Mouse (Mus musculus) cerebellum, adult 2 months (tissue): ENCODE data around the gene Tmco4. TPM values are rescaled to one million over a fixed set of nuclear protein-coding genes. Genes with fewer than 3 reads are reported as not detected.

Source experiments
- DNase-seq, 2 experiments: peaks; one replicate each; pipeline ENCODE4 v3.0.0; 2021
- H3K27ac ChIP-seq: fragments of 200-500 bp; 2 replicates; pipeline ENCODE4 v1.5.1; 2012; ENCODE audit warnings: low read length, control low read depth, inconsistent platforms; ENCODE audit not compliant: insufficient read depth
- H3K27me3 ChIP-seq: fragments of 200-500 bp; 2 replicates; pipeline ENCODE4 v1.6.1; 2012; ENCODE audit warnings: inconsistent platforms, mild to moderate bottlenecking, low read length, moderate library complexity; ENCODE audit not compliant: control insufficient read depth, insufficient read depth
- H3K4me1 ChIP-seq: fragments of 200-500 bp; 2 replicates; pipeline ENCODE4 v1.6.1; 2011; ENCODE audit warnings: low read length; ENCODE audit not compliant: control insufficient read depth, insufficient read depth
- H3K4me3 ChIP-seq: fragments of 200-500 bp; replicated peaks from 2 replicates; pipeline ENCODE3; 2011; ENCODE audit warnings: mild to moderate bottlenecking, low read depth, low read length, control low read depth; ENCODE audit not compliant: insufficient read depth
- CTCF ChIP-seq: fragments of 200-500 bp; IDR thresholded peaks from 2 replicates; pipeline ENCODE4 v1.5.1; 2011; ENCODE audit warnings: low read depth, mild to moderate bottlenecking, control low read depth, low read length, moderate library complexity, borderline replicate concordance; ENCODE audit not compliant: insufficient read depth
- POLR2A ChIP-seq: fragments of 200-500 bp; IDR thresholded peaks from 2 replicates; pipeline ENCODE4 v1.6.1; 2011; ENCODE audit warnings: low read length, control low read depth, borderline replicate concordance; ENCODE audit not compliant: insufficient read depth
- WGBS: fragments of 180-500 bp; shearing (Covaris S2); methylation state at CpG from one replicate; pipeline ENCODE4 v1.1.7; 2018; 5-methylcytosine and 5-hydroxymethylcytosine counted together
- polyA plus RNA-seq: library from polyadenylated mRNA; depleted of rRNA; stranded (reverse); fragments of >200 nt; gene quantifications from 2 replicates; pipeline ENCODE4 v1.2.3, GENCODE M21; 2012

Gene Tmco4
- polyA plus RNA-seq, 1 experiment, result 2.4 TPM

- H3K27ac ChIP-seq, result no peak overlapping the region
- WGBS, result 54% methylated on average over 6 of the region's 6 CpGs
- no peak overlapping the region for H3K4me3 ChIP-seq
- no peaks in the 10 kb centered on the region for H3K4me1 ChIP-seq
- DNase-seq, result peak in 1 of 2 experiments; percentile 10
- TF ChIP-seq POLR2A, result no peak
- TF ChIP-seq CTCF, result no peak
- H3K27me3 ChIP-seq, result no peaks in the 10 kb centered on the region
Observed at GRCm38 (mm10) chr4:138941966-138942365, 30.7 kb upstream of the Tmco4 start.

- no peak overlapping the region for H3K27ac ChIP-seq
- H3K27me3 ChIP-seq, result no peaks in the 10 kb centered on the region
- no peak for DNase-seq
- no peak overlapping the region for H3K4me3 ChIP-seq
- H3K4me1 ChIP-seq, result no peaks in the 10 kb centered on the region
- 43% methylated on average over 15 of the region's 15 CpGs for WGBS
- 0 out of 2 replicates have a peak, but pooled peaks have one; percentile 5 for TF ChIP-seq CTCF
- TF ChIP-seq POLR2A, result no peak
Observed at GRCm38 (mm10) chr4:138943730-138944129, 29.0 kb upstream of the Tmco4 start.

DNA sequence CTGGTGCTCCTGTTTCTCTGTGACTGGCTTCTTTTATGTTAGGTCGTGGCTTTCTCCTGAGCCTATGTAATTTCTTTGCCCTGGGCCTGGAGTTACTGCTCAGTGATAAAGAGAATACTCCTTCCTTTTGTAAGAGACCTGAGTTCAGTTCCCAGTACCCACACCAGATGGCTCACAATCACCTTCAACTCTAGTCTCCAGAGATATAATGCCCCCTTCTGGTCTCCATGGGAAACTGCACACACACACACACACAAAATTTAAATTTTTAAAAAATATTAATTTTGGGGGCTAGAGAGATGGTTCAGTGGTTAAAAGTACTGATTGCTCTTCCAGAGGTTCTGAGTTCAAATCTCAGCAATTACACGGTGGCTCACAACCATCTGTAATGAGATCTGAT lies 24.4 kb upstream of the Tmco4 start:
- H3K27me3 ChIP-seq, result no peaks in the 10 kb centered on the region
- WGBS, result 88% methylated on average over 2 of the region's 2 CpGs
- TF ChIP-seq POLR2A, result no peak
- TF ChIP-seq CTCF, result no peak

GRCm38 (mm10) chr4:138958612-138959011 lies 14.1 kb upstream of the Tmco4 start:
- Histone ChIP-seq H3K27ac (no peak overlapping the region), H3K27me3 (no peaks in the 10 kb centered on the region), H3K4me3 (no peak overlapping the region), H3K4me1 (peaks cover 3% of the 10 kb centered on the region; the same call in 1 of the 2 replicates)
- TF ChIP-seq POLR2A (no peak), CTCF (no peak)
- WGBS, result 69% methylated on average over 9 of the region's 9 CpGs
- no peak for DNase-seq

More for the DNA sequence above, 24.4 kb upstream of the Tmco4 start:
- Histone ChIP-seq H3K27ac (no peak overlapping the region), H3K4me3 (no peak overlapping the region), H3K4me1 (no peaks in the 10 kb centered on the region)
- no peak for DNase-seq

GRCm38 (mm10) chr4:138959120-138959519 lies 13.6 kb upstream of the Tmco4 start:
- H3K27ac ChIP-seq, result no peak overlapping the region
- H3K4me1 ChIP-seq, result peaks cover 3% of the 10 kb centered on the region; the same call in 1 of the 2 replicates
- no peak overlapping the region for H3K4me3 ChIP-seq
- peak; percentile 14 to 23 for DNase-seq
- no peaks in the 10 kb centered on the region for H3K27me3 ChIP-seq
- no peak for TF ChIP-seq CTCF
- TF ChIP-seq POLR2A, result no peak
- WGBS, result 16% methylated on average over 15 of the region's 15 CpGs

- WGBS, result 60% methylated on average over 7 of the region's 7 CpGs
- peaks cover 3% of the 10 kb centered on the region; the same call in 1 of the 2 replicates for H3K4me1 ChIP-seq
- no peak for TF ChIP-seq CTCF
- TF ChIP-seq POLR2A, result no peak
- no peak overlapping the region for H3K27ac ChIP-seq
- DNase-seq, result no peak
- H3K27me3 ChIP-seq, result no peaks in the 10 kb centered on the region
- H3K4me3 ChIP-seq, result no peak overlapping the region
Observed at GRCm38 (mm10) chr4:138959926-138960325, 12.8 kb upstream of the Tmco4 start.

DNA sequence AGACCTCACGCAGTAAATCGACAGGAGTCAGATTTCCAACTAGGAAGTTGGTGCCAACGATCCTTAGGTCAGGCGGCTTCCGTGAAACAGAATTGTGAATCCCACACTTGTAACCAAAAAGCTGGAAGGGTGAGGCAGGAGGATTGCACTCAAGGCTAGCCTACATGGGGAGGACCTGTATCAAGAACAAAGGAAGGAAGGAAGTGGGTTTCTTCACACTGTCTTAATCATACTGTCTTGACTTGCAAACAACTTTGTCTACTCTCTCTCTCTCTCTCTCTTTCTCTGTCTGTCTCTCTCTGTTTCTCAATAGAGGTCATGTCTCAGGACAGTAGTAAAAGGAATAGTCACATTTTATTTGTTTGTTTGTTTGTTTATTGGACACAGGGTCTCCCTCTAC lies 10.0 kb upstream of the Tmco4 start:
- TF ChIP-seq POLR2A (no peak), CTCF (no peak)
- DNase-seq, result no peak
- WGBS, result 82% methylated on average over 5 of the region's 5 CpGs
- Histone ChIP-seq H3K4me3 (no peak overlapping the region), H3K27me3 (no peaks in the 10 kb centered on the region), H3K27ac (no peak overlapping the region), H3K4me1 (peaks cover 3% of the 10 kb centered on the region; the same call in 1 of the 2 replicates)

- Histone ChIP-seq H3K4me1 (no peaks in the 10 kb centered on the region), H3K4me3 (no peak overlapping the region), H3K27me3 (no peaks in the 10 kb centered on the region), H3K27ac (no peak overlapping the region)
- 51% methylated on average over 5 of the region's 5 CpGs for WGBS
- DNase-seq, result no peak
- TF ChIP-seq POLR2A (no peak), CTCF (no peak)
Observed at GRCm38 (mm10) chr4:138965871-138966270, 6.8 kb upstream of the Tmco4 start.

- no peak within 1 kb of the TSS for H3K27ac ChIP-seq
- H3K4me3 ChIP-seq, result no peak within 1 kb of the TSS
- TF ChIP-seq CTCF, result no peak
- no peak for TF ChIP-seq POLR2A
- WGBS, result 90% methylated on average over 13 of the region's 13 CpGs
- H3K4me1 ChIP-seq, result no peaks in the 10 kb centered on the region; the same call in 1 of the 2 replicates
- DNase-seq, result no peak
- H3K27me3 ChIP-seq, result no peaks in the 10 kb centered on the region
Observed at GRCm38 (mm10) chr4:138966866-138967265, 5.8 kb upstream of the Tmco4 start, which contains the start of gene Rnf186. TSS of gene Rnf186 (plus strand) at chr4:138967112.
